Mouse (Mus musculus) MEL (cell line): Measurements from ENCODE around the gene B230104I21Rik.

ENCODE experiments used
- CHD2 ChIP-seq: IDR thresholded peaks from 2 replicates; pipeline ENCODE4 v1.6.1; 2011; ENCODE audit warnings: low read length, improper control_type of control experiment
- CTCF ChIP-seq, 3 experiments: IDR thresholded peaks in 2 of 3; conservative IDR thresholded peaks in 1 of 3; 2 replicates each; pipeline ENCODE4 v1.5.1; 2011 to 2012; ENCODE audit warnings: low read length in 3 of 3, low read depth in 2 of 3, mild to moderate bottlenecking in 2 of 3, improper control_type of control experiment in 1 of 3, inconsistent platforms in 1 of 3, mixed read lengths in 1 of 3, moderate library complexity in 1 of 3; ENCODE audit not compliant: control insufficient read depth in 1 of 3, insufficient read depth in 1 of 3, poor library complexity in 1 of 3, severe bottlenecking in 1 of 3
- EP300 ChIP-seq, 2 experiments: IDR thresholded peaks; 2 replicates each; pipeline ENCODE4 v1.6.1; 2011; ENCODE audit warnings: improper control_type of control experiment in 2 of 2, low read length in 2 of 2, low read depth in 1 of 2, mild to moderate bottlenecking in 1 of 2
- MAFK ChIP-seq: IDR thresholded peaks from 2 replicates; pipeline ENCODE4 v1.6.1; 2011; ENCODE audit warnings: low read depth, mild to moderate bottlenecking, low read length, improper control_type of control experiment, borderline replicate concordance
- POLR2A ChIP-seq, 2 experiments: IDR thresholded peaks; 2 replicates each; pipeline ENCODE4 v1.6.1; 2011 to 2012; ENCODE audit warnings: low read length in 2 of 2, mild to moderate bottlenecking in 2 of 2, control low read depth in 1 of 2, improper control_type of control experiment in 1 of 2, low read depth in 1 of 2, moderate library complexity in 1 of 2; ENCODE audit not compliant: control insufficient read depth in 1 of 2, insufficient read depth in 1 of 2, poor library complexity in 1 of 2
- SIN3A ChIP-seq: IDR thresholded peaks from 2 replicates; pipeline ENCODE4 v1.6.1; 2012; ENCODE audit warnings: low read length, improper control_type of control experiment, inconsistent platforms

DNA sequence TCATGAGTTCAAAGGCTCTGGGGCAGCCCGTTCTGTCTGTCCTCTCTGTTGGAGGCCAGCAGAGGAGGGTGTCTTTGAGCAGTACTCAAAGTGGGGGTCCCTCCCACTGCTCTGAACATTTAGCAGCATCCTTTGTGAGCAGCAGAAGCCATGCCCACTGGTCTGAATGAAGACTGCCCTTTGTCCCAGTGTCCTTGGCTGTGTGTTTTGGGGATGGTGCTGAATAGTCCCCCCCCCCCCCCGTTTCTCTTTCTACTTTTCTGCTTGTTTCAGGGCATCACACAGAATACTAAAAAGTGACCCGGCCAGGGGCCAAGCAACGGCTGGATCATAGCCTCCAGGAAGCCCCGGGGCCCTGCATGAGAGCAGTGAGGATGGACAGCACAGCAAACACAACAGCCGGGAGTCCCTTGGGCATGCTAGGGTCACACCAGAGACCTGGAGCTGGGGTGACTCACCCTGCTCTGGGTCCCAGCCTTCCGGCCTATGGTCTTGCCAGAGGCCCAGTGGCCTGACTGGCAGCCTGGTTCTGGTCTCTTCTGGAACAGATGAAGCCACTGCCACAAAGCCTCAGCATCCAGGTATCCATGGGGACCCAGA, 58.3 kb downstream of the B230104I21Rik start:
- TF ChIP-seq POLR2A (IDR thresholded peaks at IDR 0.05; ENCODE audit: control insufficient read depth in 1 of 2, insufficient read depth in 1 of 2, low read depth in 1 of 2, low read length in 2 of 2, poor library complexity in 1 of 2) (no peak), CTCF (IDR thresholded peaks at IDR 0.05 in 2 of 3, conservative IDR thresholded peaks at IDR 0.05 in 1 of 3; ENCODE audit: control insufficient read depth in 1 of 3, insufficient read depth in 1 of 3, low read depth in 2 of 3, low read length in 3 of 3, poor library complexity in 1 of 3, severe bottlenecking in 1 of 3) (no peak), MAFK (no peak), EP300 (IDR thresholded peaks at IDR 0.05; ENCODE audit: low read depth in 1 of 2, low read length in 2 of 2) (no peak), SIN3A (no peak), CHD2 (no peak)
